Mouse (Mus musculus) yolk sac, embryonic 10.5 days (tissue): ENCODE measurements around the gene Sf3a2.
A peak's percentile ranks its signal among the peaks of the same experiment; 100 is the strongest.

Source experiments
- DNase-seq: peaks from one replicate; pipeline ENCODE4 v3.0.0-alpha.2; 2017; ENCODE audit warnings: low spot score

Sf3a2 gene

GRCm38 (mm10) chr10:80798150-80799006 lies at the start of gene Sf3a2, which contains the start of gene Plekhj1:
Gene Sf3a2 (plus strand): TSS chr10:80798198.
Gene Plekhj1 (minus strand): TSS chr10:80798626.
- DNase-seq: peak; percentile 95

- peak; percentile 61 for DNase-seq
Measured at GRCm38 (mm10) chr10:80748609-80749008, 49.4 kb upstream of the Sf3a2 start.

- DNase-seq: peak; percentile 20
Measured at GRCm38 (mm10) chr10:80751188-80751832, 46.7 kb upstream of the Sf3a2 start.

GRCm38 (mm10) chr10:80752079-80752625 lies 45.8 kb upstream of the Sf3a2 start:
- DNase-seq: peak; percentile 90

- DNase-seq: peak; percentile 97
Measured at GRCm38 (mm10) chr10:80754594-80755290, 43.3 kb upstream of the Sf3a2 start, which contains the start of gene Dot1l. Gene Dot1l (plus strand): TSS chr10:80755206.

- DNase-seq: no peak
Measured at GRCm38 (mm10) chr10:80755291-80756015, 42.5 kb upstream of the Sf3a2 start.

GRCm38 (mm10) chr10:80756099-80756498 lies 41.9 kb upstream of the Sf3a2 start:
- DNase-seq: no peak

- no peak for DNase-seq
Measured at GRCm38 (mm10) chr10:80756509-80756908, 41.5 kb upstream of the Sf3a2 start.

GRCm38 (mm10) chr10:80756967-80757366 lies 41.0 kb upstream of the Sf3a2 start:
- DNase-seq: no peak

- DNase-seq: peak; percentile 53
Measured at GRCm38 (mm10) chr10:80757717-80758116, 40.3 kb upstream of the Sf3a2 start.

GRCm38 (mm10) chr10:80758651-80759050 lies 39.3 kb upstream of the Sf3a2 start:
- peak; percentile 44 for DNase-seq

- peak; percentile 22 for DNase-seq
Measured at GRCm38 (mm10) chr10:80760596-80761524, 37.1 kb upstream of the Sf3a2 start.

GRCm38 (mm10) chr10:80761821-80762220 lies 36.2 kb upstream of the Sf3a2 start:
- peak; percentile 58 for DNase-seq

- no peak for DNase-seq
Measured at GRCm38 (mm10) chr10:80763502-80763901, 34.5 kb upstream of the Sf3a2 start.

GRCm38 (mm10) chr10:80765746-80766145 lies 32.3 kb upstream of the Sf3a2 start:
- no peak for DNase-seq

- peak; percentile 55 for DNase-seq
Measured at GRCm38 (mm10) chr10:80766161-80766815, 31.7 kb upstream of the Sf3a2 start.

GRCm38 (mm10) chr10:80768365-80768764 lies 29.6 kb upstream of the Sf3a2 start:
- no peak for DNase-seq

GRCm38 (mm10) chr10:80773816-80774215 lies 24.2 kb upstream of the Sf3a2 start:
- no peak for DNase-seq

GRCm38 (mm10) chr10:80774549-80774948 lies 23.4 kb upstream of the Sf3a2 start:
- peak; percentile 65 for DNase-seq

- DNase-seq: no peak
Measured at GRCm38 (mm10) chr10:80774981-80775380, 23.0 kb upstream of the Sf3a2 start.
